Mouse (Mus musculus): ENCODE results near the gene Rc3h1. TPM values are rescaled to one million over a fixed set of nuclear protein-coding genes. Genes with fewer than 3 reads are reported as not detected.

Gene Rc3h1
- total and polyA plus RNA-seq, 2 experiments: 7.7 to 13.1 TPM

DNA sequence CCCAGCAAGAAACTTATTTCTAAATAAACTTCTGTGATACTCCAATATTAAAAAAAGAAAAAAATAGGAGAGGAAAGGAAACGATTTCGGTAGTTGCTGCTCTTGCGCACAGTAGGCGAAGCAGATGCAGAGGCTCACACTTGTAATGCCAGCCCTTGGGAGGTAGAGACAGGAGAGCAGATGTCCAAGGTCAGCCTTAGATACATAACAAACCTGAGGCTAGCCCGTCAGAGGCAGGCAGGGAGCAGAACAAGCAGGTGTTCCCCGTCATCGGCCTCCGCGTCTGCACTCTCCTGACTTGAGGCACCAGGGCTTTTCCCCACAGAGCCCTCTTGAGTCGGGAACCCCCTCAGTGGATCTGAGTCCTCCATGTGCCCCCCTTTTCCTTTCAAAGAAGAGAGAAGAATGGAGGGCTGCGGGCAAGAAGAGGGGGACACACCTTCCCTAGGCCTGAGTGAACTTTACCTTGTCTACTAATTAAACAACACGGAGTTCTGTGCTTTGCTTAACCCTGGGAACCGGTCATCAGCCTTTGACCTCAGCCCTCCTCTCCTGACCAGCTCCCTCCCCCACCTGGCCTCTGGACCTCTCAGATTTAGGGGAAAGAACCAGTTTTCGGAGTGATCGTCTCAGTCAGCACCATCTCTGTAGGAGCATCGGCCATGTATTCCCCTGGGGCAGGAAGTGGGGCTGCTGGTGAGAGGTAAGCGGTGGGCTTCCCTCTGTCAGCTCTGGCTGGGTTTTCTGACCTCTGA, 80.8 kb downstream of the Rc3h1 start:
- H3K27ac ChIP-seq (replicated peaks; ENCODE audit: insufficient read depth, low read depth, low read length): peak overlapping the region; percentile 98
- peaks cover 37% of the 10 kb centered on the region for H3K4me1 ChIP-seq (ENCODE audit: control insufficient read depth, insufficient read depth, low read length)
- H3K4me3 ChIP-seq (ENCODE audit: insufficient read depth, low read depth, low read length): peak overlapping the region; percentile 64
- no peaks in the 10 kb centered on the region for H3K27me3 ChIP-seq (ENCODE audit: control insufficient read depth, insufficient read depth, low read length)
- peak; percentile 96 for DNase-seq (ENCODE audit: extremely low read depth, low read depth, low spot score)
- TF ChIP-seq POLR2A (IDR thresholded peaks at IDR 0.05; ENCODE audit: extremely low read depth, insufficient read depth, low read length): 0 out of 2 replicates have a peak, but pooled peaks have one; percentile 22
- no peak for TF ChIP-seq CTCF (IDR thresholded peaks at IDR 0.05; ENCODE audit: low read depth, low read length)
- H3K36me3 ChIP-seq (ENCODE audit: control insufficient read depth, insufficient read depth, low read length): peaks cover 18% of the 10 kb centered on the region
- peaks cover 15% of the 10 kb centered on the region for H3K79me2 ChIP-seq (ENCODE audit: control insufficient read depth, insufficient read depth, low read length)
- peak overlapping the region; percentile 90 for H3K9ac ChIP-seq (ENCODE audit: low read depth, low read length)
- WGBS: 23% methylated on average over 17 of the region's 17 CpGs

DNA sequence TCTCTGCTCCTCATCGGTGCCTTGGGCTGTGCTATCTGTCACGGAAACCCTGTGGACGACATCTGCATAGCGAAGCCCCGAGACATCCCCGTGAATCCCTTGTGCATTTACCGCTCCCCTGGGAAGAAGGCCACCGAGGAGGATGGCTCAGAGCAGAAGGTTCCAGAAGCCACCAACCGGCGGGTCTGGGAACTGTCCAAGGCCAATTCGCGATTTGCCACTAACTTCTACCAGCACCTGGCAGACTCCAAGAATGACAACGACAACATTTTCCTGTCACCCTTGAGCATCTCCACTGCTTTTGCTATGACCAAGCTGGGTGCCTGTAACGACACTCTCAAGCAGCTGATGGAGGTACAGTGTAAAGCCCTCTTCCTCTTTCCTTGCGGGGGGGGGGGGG, 83.2 kb downstream of the Rc3h1 start:
- H3K79me2 ChIP-seq (ENCODE audit: control insufficient read depth, insufficient read depth, low read length): peaks cover 12% of the 10 kb centered on the region
- peak overlapping the region; percentile 98 for H3K27ac ChIP-seq (replicated peaks; ENCODE audit: insufficient read depth, low read depth, low read length)
- peak overlapping the region; percentile 64 for H3K4me3 ChIP-seq (ENCODE audit: insufficient read depth, low read depth, low read length)
- TF ChIP-seq POLR2A (IDR thresholded peaks at IDR 0.05; ENCODE audit: extremely low read depth, insufficient read depth, low read length): no peak
- TF ChIP-seq CTCF (IDR thresholded peaks at IDR 0.05; ENCODE audit: low read depth, low read length): peak; percentile 58
- peak overlapping the region; percentile 90 for H3K9ac ChIP-seq (ENCODE audit: low read depth, low read length)
- no peaks in the 10 kb centered on the region for H3K27me3 ChIP-seq (ENCODE audit: control insufficient read depth, insufficient read depth, low read length)
- peaks cover 41% of the 10 kb centered on the region for H3K36me3 ChIP-seq (ENCODE audit: control insufficient read depth, insufficient read depth, low read length)
- WGBS: 24% methylated on average over 15 of the region's 15 CpGs
- peaks cover 27% of the 10 kb centered on the region for H3K4me1 ChIP-seq (ENCODE audit: control insufficient read depth, insufficient read depth, low read length)
- DNase-seq (ENCODE audit: extremely low read depth, low read depth, low spot score): peak; percentile 61

DNA sequence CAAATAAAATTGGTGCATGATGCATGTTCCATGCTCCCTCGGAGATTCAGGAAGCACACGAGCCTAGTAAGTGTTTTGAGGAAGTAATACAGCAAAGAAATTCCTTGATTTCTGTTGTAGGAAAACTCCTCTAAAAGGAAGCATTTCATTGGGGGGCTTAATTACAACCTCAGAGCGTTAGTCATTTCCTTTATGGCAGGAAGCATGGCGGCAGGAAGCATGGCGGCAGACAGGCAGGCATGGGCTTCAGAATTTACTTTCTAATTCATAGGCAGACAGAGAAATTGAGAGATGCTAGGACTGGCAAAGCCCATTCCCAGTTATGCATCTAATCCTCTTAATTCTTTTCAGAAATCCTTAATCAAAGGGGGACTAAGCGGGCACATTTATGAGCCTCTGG, 87.6 kb downstream of the Rc3h1 start:
- H3K4me1 ChIP-seq (ENCODE audit: control insufficient read depth, insufficient read depth, low read length): peaks cover 15% of the 10 kb centered on the region
- no peaks in the 10 kb centered on the region for H3K27me3 ChIP-seq (ENCODE audit: control insufficient read depth, insufficient read depth, low read length)
- TF ChIP-seq POLR2A (IDR thresholded peaks at IDR 0.05; ENCODE audit: extremely low read depth, insufficient read depth, low read length): no peak
- no peak for TF ChIP-seq CTCF (IDR thresholded peaks at IDR 0.05; ENCODE audit: low read depth, low read length)
- H3K79me2 ChIP-seq (ENCODE audit: control insufficient read depth, insufficient read depth, low read length): peaks cover 2% of the 10 kb centered on the region; the same call in 1 of the 2 replicates
- no peak for DNase-seq (ENCODE audit: extremely low read depth, low read depth, low spot score)
- H3K36me3 ChIP-seq (ENCODE audit: control insufficient read depth, insufficient read depth, low read length): peaks cover 76% of the 10 kb centered on the region
- H3K27ac ChIP-seq (replicated peaks; ENCODE audit: insufficient read depth, low read depth, low read length): no peak overlapping the region
- 77% methylated on average over 6 of the region's 6 CpGs for WGBS
- H3K9ac ChIP-seq (ENCODE audit: low read depth, low read length): no peak overlapping the region
- no peak overlapping the region for H3K4me3 ChIP-seq (ENCODE audit: insufficient read depth, low read depth, low read length)

DNA sequence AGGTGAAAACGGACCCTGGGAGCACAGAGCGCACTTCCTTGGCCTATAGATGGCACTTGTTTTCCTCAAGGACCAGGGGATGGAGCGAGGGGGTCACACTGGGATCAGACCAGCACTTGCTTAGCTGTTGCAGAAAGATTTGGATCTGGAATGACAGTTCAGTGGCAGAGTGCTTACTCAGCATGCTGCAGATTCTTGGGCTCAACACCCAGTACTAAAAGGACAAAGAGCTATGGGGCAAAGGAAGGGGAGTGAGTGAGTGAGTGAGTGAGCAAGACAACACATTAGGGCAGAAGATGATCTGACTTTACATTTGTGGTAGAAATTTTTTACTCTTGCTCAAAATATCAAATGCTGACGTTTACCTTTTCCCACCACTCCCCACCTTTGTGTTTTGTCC, 98.7 kb downstream of the Rc3h1 start:
- Histone ChIP-seq H3K9ac (ENCODE audit: low read depth, low read length) (no peak overlapping the region), H3K27ac (replicated peaks; ENCODE audit: insufficient read depth, low read depth, low read length) (no peak overlapping the region), H3K4me3 (ENCODE audit: insufficient read depth, low read depth, low read length) (no peak overlapping the region), H3K79me2 (ENCODE audit: control insufficient read depth, insufficient read depth, low read length) (no peaks in the 10 kb centered on the region), H3K27me3 (ENCODE audit: control insufficient read depth, insufficient read depth, low read length) (no peaks in the 10 kb centered on the region), H3K4me1 (ENCODE audit: control insufficient read depth, insufficient read depth, low read length) (0 out of 2 replicates have a peak, but pooled peaks cover 2% of the 10 kb centered on the region), H3K36me3 (ENCODE audit: control insufficient read depth, insufficient read depth, low read length) (peaks cover 58% of the 10 kb centered on the region)
- peak; percentile 37 for DNase-seq (ENCODE audit: extremely low read depth, low read depth, low spot score)
- 92% methylated on average over 4 of the region's 4 CpGs for WGBS
- no peak for TF ChIP-seq POLR2A (IDR thresholded peaks at IDR 0.05; ENCODE audit: extremely low read depth, insufficient read depth, low read length)
- no peak for TF ChIP-seq CTCF (IDR thresholded peaks at IDR 0.05; ENCODE audit: low read depth, low read length)

DNA sequence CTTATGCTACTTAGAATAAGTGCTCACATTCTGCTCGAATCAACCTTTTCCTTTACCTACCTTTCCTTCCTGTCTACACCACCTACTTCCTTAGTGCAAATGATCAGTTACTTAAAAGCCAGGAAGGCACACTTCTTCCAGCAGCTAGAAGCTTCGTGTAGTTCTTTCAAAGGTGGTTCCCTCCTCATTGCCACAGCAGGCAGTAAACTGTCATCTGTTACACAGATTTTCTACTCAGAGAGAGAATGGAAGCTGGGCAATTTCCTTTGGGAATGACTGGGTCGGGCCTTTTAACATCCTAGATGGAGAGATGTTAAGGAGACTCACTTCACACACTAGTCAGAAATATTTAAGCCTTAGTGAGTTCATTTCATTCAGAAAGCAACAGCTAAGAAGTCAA, 99.3 kb downstream of the Rc3h1 start:
- H3K4me1 ChIP-seq (ENCODE audit: control insufficient read depth, insufficient read depth, low read length): no peaks in the 10 kb centered on the region
- no peak overlapping the region for H3K9ac ChIP-seq (ENCODE audit: low read depth, low read length)
- no peaks in the 10 kb centered on the region for H3K27me3 ChIP-seq (ENCODE audit: control insufficient read depth, insufficient read depth, low read length)
- H3K27ac ChIP-seq (replicated peaks; ENCODE audit: insufficient read depth, low read depth, low read length): no peak overlapping the region
- DNase-seq (ENCODE audit: extremely low read depth, low read depth, low spot score): no peak
- no peak overlapping the region for H3K4me3 ChIP-seq (ENCODE audit: insufficient read depth, low read depth, low read length)
- TF ChIP-seq POLR2A (IDR thresholded peaks at IDR 0.05; ENCODE audit: extremely low read depth, insufficient read depth, low read length): no peak
- TF ChIP-seq CTCF (IDR thresholded peaks at IDR 0.05; ENCODE audit: low read depth, low read length): no peak
- peaks cover 52% of the 10 kb centered on the region for H3K36me3 ChIP-seq (ENCODE audit: control insufficient read depth, insufficient read depth, low read length)
- WGBS: 84% methylated on average over 3 of the region's 3 CpGs
- no peaks in the 10 kb centered on the region for H3K79me2 ChIP-seq (ENCODE audit: control insufficient read depth, insufficient read depth, low read length)

DNA sequence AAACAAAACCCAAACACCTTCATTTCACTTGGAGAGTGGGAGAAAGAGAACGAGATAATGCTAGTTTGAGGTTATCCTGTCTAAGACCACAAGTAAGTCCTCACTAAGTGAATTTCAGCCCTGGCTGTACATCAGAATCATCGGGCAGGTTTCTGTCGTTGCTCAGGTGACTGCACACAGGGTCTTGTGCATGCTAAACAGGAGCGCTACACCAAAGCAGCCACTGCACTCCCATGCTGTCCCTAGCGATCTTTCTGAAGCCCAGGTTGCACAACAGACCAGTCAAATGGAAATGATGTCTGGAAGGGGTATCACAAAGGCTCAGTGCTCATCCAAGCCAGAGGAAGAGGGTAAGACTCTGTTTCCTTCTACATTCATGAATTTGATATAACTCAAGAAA, 100.3 kb downstream of the Rc3h1 start:
- DNase-seq (ENCODE audit: extremely low read depth, low read depth, low spot score): peak; percentile 60
- H3K27me3 ChIP-seq (ENCODE audit: control insufficient read depth, insufficient read depth, low read length): no peaks in the 10 kb centered on the region
- H3K9ac ChIP-seq (ENCODE audit: low read depth, low read length): no peak overlapping the region
- 59% methylated on average over 5 of the region's 5 CpGs for WGBS
- no peaks in the 10 kb centered on the region for H3K79me2 ChIP-seq (ENCODE audit: control insufficient read depth, insufficient read depth, low read length)
- peak; percentile 13; the same call in 1 of the 2 replicates for TF ChIP-seq CTCF (IDR thresholded peaks at IDR 0.05; ENCODE audit: low read depth, low read length)
- TF ChIP-seq POLR2A (IDR thresholded peaks at IDR 0.05; ENCODE audit: extremely low read depth, insufficient read depth, low read length): no peak
- no peak overlapping the region for H3K27ac ChIP-seq (replicated peaks; ENCODE audit: insufficient read depth, low read depth, low read length)
- peaks cover 43% of the 10 kb centered on the region for H3K36me3 ChIP-seq (ENCODE audit: control insufficient read depth, insufficient read depth, low read length)
- no peak overlapping the region for H3K4me3 ChIP-seq (ENCODE audit: insufficient read depth, low read depth, low read length)
- no peaks in the 10 kb centered on the region for H3K4me1 ChIP-seq (ENCODE audit: control insufficient read depth, insufficient read depth, low read length)
